Mouse (Mus musculus) spleen, postnatal 10 days (tissue): ENCODE measurements around the gene Arhgap28.

Experiments
- DNase-seq, 2 experiments: peaks; one replicate each; pipeline ENCODE4 v3.0.0; 2021 to 2022; ENCODE audit warnings: low spot score in 2 of 2

The Arhgap28 gene

DNA sequence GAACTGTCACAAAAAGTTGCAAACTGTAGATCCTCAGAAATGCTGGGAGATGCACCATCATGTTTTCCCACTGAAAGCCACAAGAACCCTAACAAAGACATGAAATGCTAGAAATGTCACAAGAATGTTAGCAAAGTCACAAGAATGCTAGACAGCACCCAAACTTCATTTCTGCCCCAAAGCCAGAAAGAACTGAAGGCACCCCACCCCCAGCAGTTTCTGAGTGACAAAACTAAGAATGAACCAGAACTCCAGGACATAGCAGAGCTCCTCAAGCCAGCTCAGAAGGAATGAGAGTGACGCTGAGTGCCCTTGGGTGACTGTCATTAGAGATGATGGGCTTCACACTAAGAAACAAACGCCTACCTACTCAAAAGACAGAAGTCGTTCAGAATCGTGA, 68.4 kb downstream of the Arhgap28 start:
- DNase-seq = no peak

DNA sequence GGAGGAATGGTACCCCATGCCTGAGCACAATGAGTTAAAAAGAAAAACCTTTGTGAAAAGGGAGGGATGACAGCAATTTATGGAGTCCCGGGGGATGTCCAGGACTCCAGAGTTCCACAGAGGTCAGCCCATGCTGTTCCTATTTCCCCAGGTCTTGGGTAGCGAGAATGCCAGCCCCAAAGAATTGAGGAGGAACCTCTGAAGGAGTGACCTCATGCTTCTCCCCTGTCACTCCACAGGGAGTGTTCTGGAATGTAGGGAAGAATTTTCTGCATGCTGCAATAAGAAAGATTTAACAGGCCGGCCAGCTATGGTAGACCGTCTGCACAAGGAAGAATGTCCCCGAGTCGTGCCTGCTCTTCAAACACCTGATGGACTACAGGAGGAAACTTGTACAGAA, 72.5 kb downstream of the Arhgap28 start:
- DNase-seq = no peak

DNA sequence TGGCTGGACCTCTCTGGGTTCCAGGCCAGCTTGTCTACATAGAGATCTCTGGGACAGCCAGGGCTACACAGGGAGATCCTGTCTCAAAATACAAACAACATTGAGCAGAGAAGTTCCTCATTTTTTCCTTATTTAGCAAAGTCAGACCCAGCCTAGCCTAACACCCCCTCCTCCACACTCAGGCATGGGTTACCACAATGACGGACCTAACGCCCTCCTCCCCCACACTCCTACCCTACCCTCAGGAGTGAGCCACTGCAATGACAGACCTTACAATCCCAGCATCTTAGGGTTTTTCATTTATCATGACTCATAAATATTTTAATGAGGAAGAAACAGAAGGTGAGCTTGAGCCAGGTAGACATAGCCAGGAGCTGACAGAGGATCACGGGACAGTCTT, 73.0 kb downstream of the Arhgap28 start:
- DNase-seq = no peak

DNA sequence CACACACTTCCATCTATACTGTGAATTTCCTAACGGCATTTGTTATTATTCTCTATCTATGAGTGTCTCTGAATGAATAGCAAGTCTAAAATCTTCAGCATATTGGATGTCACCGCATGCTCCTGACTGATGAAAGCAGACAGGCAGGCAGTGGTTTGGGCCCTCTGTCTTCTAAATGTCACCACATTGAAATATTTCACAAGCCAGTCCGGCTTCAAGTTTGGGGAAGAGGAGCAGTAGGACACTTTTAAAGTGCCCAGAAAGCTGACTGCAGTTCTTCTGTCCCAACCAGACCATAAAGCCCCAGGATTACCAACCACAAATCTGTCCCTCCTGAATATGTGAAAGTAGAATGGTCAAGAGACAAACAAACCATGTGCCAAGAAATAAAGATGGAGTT, 73.5 kb downstream of the Arhgap28 start:
- no peak for DNase-seq

DNA sequence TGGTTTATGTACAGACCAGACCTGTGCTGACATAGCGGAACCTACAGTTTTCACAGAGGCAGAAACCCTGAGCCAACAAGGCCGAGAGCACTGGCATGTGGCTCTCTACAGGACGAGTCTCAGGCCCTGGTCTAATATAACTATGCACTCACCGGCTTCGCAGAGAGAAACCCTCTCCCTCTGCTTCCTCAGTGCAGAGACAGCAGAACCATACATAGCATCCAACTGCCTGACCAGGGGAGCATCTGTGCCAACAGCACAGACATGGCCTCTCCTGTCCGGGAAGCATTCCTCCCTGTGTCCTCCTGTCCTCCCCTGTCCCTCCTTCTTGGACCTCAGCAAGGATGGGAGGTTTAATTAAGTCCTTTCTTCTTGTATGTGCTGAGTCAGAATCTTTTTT, 75.6 kb downstream of the Arhgap28 start:
- no peak for DNase-seq

DNA sequence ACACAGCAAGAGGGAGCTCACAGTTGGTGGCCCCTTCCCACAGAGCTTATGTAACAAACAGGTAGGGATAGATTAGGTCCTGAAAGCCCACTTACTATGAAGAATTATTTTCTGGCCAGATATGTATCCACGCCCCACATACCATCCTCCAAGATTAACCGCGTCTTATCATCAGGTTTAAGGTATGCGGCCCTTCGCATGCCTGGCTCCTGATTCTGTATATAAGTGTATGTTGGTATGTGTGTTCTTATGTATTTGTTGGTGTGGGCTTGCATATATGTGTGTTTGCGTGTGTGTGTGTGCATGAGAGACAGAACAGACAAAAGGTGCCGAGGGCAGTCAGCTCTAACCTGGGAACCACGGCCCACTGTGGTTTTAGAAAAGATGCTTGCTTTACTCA, 76.1 kb downstream of the Arhgap28 start:
- no peak for DNase-seq

DNA sequence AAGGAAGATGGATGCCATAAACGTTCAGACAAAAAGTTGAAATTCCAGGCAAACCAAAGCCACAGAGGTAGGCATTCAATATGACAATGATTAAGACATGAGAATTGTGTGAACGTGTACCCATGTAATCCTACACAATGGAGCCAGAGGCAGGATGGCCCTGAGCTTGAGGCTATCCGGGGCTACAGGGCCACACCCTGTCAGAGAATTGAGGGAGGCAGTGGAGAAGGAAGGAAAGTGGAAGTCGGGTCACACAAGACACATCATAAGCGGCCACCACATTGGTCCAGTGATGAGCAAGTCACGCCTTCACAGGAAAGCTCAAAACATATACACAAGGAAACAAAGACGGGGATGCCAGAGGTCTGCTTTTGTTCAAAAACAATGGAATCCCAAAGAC, 84.0 kb downstream of the Arhgap28 start:
- DNase-seq = no peak

DNA sequence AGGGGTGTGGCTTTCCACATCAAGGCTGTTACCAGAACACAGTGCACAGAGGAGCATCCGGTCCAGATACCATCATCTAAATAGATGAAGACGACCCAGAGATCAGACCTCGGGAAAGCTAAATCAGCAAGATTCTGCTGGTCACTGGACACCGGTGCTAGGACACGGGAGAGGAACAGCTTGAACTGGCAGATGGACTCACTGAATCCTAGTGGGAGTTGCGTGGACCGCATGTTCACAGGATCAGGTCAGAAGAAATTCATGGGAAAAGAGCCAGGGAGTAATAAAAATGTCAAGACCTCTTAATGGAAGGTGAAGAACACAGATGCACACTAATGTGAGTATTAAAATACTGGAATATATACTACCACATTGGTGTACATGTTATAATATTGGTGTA, 85.7 kb downstream of the Arhgap28 start:
- no peak for DNase-seq

DNA sequence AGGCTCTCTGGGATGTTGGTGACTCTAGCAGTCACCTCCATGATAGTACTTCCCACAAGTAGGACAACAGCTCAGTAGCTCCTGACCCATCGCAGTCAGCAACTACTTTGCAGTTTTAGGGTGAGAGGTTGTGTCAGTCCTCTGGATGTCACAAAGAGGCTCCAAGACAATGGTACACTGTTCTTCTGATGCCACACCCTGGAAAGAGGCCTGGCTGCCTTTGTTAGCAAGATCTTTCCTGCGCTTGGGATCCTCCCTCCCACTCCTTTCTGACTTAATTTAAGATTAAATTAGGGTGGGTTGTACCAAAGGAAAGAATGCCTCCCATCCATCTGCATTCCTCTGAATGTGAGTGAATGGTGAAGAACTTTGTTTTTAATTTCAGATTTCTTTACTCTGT, 87.0 kb downstream of the Arhgap28 start:
- no peak for DNase-seq

DNA sequence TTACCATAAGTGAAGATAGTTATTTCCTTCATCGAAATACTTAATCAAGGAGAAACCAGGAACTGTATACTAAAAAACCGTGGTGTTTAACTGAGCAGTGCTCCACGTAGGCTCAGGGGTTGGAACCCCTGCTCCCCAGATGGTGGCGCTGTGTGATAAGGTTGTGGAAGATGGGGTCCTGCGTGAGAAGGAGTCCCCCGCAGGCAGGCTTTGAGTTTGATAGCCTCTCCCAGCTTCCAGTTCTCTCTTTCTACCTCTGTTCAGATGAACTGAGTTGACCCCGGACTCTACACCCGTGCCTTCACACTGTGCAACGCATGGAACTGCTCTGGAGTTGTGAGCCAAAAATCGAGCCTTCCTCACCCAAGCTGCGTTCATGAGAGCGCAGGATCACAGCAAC, 91.3 kb downstream of the Arhgap28 start:
- peak in 1 of 2 experiments; percentile 19 for DNase-seq

DNA sequence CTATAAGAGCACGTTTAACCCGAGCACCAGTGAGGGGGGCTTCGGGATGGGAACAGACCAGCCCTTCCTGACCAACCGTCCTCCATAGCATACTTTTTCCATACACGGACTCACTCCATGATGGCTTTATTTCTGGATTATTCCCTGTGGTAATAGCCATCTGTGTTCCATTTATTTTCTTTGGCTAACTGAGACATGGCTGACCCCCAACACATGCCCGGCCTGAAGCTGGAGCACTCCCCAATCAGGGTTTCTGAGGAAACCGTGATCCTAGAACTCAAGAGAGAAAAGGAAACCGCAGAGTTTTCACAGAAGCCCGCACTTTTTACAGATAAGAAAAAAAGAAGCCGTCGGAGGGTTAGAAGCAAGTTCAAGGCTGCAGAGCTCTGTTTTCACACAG, 91.9 kb downstream of the Arhgap28 start:
- DNase-seq = no peak

DNA sequence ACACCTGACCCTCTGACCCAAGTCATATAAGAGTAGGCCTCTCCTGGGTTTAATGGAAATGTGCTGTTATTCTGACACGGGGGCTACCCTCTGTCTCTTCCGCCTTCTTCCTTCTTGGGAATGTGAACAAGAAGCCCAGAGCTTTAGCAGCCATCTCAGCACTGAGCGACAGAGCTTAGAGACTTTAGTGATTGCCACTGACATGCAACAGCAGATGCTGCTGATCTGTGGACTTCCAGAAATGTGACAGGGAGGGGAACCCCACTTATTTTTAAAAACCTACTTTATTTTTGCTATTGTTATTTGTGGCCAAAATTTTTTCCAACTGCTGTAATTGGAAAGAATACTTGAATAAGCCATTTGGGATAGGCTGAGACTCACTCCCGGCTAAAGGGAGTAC, 95.4 kb downstream of the Arhgap28 start:
- no peak for DNase-seq

DNA sequence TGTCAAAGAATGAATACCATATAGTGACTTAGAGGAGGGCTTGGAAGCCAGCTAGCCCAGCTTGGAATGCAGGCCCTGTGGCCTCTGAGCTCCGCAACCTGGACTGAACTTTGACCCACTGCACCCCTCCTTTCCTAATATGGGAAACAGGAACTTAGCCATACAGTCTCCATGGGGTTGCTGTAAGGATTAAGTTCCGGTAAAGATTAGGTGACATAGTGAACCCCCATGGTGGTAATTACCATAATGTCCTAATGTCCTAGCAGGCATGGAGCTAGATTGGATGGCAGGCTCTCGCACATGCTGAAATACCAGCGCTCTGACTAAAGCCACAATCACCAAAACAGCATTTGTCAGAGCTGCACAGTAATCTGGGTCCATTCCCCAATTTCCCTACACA, 95.8 kb downstream of the Arhgap28 start:
- DNase-seq = no peak

DNA sequence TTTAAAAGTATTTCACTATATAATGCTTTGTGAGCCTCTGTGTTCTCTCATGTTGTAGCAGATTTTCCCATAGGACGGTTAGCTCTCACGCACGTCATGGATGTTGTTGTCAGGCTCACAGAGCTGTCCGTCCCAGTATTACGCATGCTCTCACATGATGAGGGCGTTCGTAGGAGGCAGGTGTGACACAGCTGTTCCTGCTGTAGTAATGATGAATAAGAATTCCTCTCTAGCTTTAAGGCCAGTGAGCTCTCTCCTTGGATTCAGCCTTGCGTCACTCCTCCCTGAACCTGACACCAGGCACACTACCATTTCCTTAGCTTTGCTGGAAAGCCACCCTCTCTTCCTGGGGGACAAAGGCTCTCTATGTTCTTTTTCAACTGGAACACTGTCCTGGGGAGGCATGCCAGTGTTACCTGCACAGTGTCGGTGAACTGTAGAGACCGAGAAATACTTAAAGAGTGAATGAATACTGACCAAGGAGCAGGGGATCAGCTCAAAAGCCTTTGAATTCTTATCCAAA, 96.3 kb downstream of the Arhgap28 start:
- DNase-seq = no peak

DNA sequence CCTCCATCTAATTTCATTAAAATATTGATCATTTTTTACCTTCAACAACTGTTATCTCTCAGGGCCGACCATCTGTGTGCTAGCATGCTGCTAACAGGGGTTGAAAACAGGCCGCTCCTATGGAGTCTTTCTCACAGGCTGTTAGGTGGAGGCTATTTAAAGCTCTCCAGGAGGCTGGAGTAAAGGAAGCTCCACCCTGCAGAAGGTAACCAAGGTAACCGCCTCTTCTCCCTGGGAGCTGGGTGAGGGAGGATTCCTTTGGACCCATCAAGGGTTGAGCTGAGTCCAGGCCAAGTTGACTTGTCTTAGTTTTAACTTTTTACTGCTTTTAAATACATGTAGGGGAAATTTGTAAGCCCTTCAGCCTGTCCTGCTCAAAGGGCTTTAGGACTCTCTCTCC, 97.7 kb downstream of the Arhgap28 start:
- DNase-seq = no peak

DNA sequence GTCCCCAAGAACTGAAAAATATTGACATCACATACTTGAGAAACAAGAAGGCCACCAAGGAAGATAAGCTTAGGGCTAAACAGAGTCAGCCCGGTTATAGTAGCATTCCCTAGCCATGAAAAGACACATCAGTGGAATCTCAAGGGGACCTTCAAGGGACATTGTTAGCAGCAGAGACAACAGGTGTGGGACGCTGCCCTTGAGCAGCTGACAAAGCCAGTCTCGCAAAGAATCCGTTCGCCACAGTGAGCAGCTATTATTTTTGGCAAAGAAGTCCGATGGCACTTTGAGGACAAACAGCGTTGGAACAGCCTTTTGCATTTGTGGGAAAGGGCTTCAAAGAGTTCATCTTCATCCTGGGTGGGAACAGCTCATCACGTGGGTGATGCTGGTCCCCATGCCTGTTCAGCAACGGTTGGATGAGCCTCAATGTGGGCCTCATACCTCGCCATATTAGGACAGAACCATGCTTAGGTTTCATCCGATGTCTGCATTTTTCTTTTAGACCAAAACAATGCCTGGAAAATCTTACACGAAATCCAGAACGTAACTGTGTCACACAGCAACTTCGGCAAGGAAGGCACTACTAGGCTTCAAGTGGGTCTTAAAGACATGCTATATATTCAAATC, 99.5 kb downstream of the Arhgap28 start:
- no peak for DNase-seq

DNA sequence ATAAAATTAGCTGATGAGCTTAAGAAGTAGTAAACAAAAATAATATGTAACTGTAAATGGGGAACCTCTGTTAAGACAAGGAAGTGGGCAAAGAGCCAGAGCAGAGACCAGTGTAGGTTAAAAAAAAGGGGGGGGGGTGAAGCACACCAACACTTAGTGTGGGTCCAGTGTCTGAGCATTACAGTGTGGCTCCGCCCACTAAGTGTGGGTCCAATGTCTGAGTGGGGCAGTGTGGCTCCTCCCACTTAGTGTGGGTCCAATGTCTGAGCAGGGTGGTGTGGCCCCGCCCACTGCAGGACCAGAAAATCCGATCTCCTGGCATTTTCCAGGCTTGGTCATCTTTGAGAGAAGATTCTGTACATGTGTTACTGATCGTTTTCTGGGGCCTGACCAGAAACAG, 101.1 kb downstream of the Arhgap28 start:
- DNase-seq = no peak

DNA sequence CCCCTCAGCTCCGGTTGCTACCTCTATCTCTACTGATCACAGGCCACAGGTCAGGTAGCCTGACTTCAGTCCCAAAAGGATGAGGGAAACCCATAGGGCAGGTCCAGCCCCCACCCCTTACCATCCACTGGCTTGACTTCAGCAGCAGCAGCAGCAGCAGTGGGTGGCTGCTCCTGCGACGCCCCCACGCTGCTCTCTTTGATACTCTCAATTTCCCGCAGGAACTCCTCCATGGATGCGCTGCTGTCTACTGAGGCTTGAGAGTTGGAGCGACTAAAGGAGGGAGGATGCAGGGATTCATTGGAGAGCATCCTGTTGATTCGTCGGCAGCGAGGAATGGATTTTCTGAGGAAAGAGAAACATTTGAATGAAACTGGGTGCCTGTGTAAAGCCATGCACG, 102.8 kb downstream of the Arhgap28 start:
- no peak for DNase-seq

DNA sequence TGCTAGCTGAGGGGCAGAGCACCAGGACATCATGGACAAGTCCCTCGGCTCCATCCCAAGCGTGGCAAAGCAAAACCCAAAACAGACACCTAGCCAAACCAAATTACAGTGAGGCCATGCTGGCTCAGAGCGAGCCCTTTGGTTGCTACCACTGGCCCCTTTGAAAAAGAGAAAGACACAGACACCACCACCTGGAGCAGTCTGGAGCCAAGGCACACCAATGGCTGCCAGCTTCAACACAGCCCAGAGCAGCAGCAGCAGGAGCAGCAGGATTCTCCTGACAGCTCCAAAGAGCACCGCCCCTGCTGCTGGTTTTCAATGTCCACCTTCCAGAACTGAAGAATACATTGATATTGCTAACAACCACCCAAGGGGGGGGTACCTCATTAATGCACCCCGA, 104.5 kb downstream of the Arhgap28 start:
- DNase-seq = no peak

DNA sequence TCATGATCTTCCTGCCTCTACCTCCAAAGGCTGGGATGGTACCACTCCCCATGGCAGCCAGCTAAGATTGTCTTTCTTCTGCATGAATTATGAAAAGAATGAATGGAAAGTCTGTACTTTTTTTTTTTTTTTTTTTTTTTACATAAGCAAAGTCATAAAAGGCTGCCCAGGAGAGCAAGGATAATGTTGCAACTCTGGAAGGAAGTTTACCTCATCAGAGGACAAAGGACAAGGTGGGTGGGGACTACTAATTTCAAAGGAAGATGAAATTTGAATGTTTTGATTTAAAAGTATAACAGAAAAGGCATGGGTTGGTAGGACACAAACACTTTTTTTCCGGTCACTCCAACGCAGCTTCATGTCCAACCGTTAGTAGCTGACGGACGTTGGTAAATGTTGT, 107.5 kb downstream of the Arhgap28 start:
- DNase-seq = no peak

DNA sequence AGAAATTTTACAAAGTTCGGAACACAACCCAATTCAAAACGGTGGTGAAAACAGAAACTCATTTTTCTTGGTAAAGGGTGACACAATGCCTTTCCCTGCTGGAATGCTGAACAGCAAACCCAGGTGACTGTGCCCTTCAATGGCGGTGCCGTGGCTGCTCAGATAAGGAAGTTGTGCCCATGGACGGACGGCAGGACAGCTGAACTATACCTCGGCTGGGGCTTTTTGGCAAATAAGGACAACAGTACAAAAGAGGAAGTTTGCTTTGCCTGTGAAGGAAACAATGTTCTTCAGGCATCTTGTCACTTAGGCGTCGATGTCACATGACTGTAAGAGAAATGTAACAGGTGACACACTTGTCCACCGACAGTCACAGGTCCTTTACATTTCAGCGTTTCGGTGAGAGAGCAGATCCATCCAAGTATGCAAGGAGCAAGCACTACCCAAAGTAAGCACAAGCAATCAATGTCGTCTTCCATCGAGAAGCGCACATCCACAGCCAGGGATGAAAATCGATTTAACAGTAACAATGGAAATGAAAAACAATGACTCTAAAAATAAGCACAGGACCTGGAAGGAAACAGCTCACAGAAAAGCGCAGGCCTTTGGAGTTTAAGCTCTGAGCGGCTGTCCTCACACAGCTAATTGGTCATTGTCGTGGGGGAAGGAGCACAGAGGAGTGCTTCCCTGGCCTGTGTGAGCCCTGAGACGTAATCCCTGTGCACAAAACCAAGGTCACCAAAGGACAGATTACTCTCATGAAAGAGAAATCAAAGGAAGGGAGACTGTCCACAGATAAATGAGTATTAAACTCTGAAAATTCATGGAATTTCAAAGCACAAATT, 114.2 kb downstream of the Arhgap28 start:
- no peak for DNase-seq

DNA sequence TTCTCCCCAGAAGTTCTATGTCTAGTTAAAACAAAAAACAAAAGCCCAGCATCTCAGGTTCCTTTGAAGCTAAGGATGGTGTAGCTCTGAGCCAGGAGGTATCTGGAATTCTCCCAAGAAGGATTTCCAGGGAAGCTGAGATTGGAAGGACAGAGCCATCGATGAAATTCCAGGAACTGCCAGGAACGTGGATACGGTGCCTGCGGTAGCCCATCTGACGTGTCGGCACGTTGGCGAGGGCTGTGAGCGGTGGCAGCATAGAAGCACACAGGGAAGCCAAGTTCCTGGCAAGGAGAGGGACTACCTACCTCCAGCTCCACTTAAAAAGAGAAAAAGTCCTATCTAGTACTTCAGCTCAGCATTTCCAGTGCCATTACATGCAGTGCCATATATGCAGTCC, 115.8 kb downstream of the Arhgap28 start:
- DNase-seq = no peak

DNA sequence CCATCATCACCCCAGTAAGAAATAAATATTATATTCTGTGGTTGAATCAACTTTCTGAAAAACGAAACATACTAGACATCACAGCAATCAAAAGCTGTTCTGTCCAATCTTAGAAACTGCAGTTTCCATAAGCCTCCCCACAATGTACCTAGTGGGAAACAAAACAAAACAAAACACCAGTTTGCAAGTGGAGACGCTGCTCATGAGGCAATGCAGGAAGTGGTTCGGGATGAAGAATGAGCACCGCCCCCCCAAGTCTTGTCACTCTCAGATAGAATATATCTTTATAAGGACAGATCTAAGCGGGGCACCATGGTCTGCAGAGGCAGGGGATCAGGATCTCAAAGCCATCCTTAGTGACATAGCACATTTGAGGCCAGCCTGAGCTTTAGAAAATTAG, 117.6 kb downstream of the Arhgap28 start:
- no peak for DNase-seq
